In the genomic region with DNA sequence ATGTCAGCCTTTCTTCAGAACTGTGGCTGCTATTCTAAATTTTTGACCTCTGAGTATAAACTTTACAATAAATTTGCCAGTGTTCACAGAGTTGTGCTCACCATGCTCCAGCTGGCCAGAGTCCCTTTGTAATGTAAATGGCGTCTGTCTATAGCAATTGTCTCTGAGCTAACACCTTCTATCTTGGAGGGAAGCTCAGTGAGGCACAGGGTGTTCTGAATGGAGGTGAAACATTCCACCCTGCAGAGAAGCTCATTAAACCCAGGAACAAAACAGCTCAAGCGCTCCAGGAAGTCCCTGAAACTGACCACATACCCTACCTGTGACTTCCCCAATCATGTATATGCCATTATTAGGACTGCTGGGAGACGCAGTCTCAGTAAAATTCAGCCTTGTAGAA, we compare ENCODE assay signal across 23 mouse cellular contexts.
"Had no signal": no experiment of that assay in that cellular context is flagged by ENCODE, and none has a peak within 500 bp of the region (broad histone marks: within the 10 kb centered on the region; RNA-seq: fewer than 3 reads in every experiment).

No protein-coding gene starts in this region.

- H3K27ac ChIP-seq: gastrocnemius, adult 2 months; heart, adult 2 months; hindbrain, embryonic 10.5 days; hindbrain, embryonic 12.5 days; hindbrain, embryonic 14.5 days; intestine, embryonic 15.5 days; layer of hippocampus, adult 2 months; left cerebral cortex, adult 2 months; limb, embryonic 10.5 days; limb, embryonic 12.5 days; liver, embryonic 13.5 days; liver, embryonic 15.5 days had no signal

- H3K4me1 ChIP-seq: heart, embryonic 12.5 days; hindbrain, embryonic 12.5 days; intestine, embryonic 15.5 days; limb, embryonic 10.5 days; limb, embryonic 12.5 days; liver, embryonic 13.5 days; liver, embryonic 15.5 days had no signal

- H3K36me3 ChIP-seq: heart, embryonic 12.5 days; hindbrain, embryonic 10.5 days; hindbrain, embryonic 12.5 days; intestine, embryonic 15.5 days; limb, embryonic 10.5 days; limb, embryonic 12.5 days; liver, embryonic 13.5 days; liver, embryonic 15.5 days had no signal

- H3K27me3 ChIP-seq: heart, embryonic 12.5 days; hindbrain, embryonic 12.5 days; intestine, embryonic 15.5 days; limb, embryonic 12.5 days; liver, embryonic 13.5 days; liver, embryonic 15.5 days had no signal

- H3K4me3 ChIP-seq: gastrocnemius, adult 2 months; heart, adult 2 months; heart, embryonic 12.5 days; hindbrain, embryonic 10.5 days; hindbrain, embryonic 12.5 days; intestine, embryonic 15.5 days; layer of hippocampus, adult 2 months; left cerebral cortex, adult 2 months; limb, embryonic 10.5 days; limb, embryonic 12.5 days; liver, embryonic 13.5 days; liver, embryonic 15.5 days had no signal

- H3K9me3 ChIP-seq: intestine, embryonic 15.5 days; limb, embryonic 10.5 days; liver, embryonic 13.5 days; liver, embryonic 15.5 days had no signal

- DNase-seq: gastrocnemius, adult 2 months; gastrocnemius, postnatal 10 days; gastrocnemius, postnatal 25 days; heart, adult 2 months; heart, postnatal 10 days; heart, postnatal 4 days; kidney, adult 18-20 months; kidney, adult 8-10 months; kidney, postnatal 10 days; kidney, postnatal 25 days; kidney, postnatal 4 days; liver; liver, embryonic 13.5 days had no signal
